Mouse (Mus musculus) monocyte, adult 5-6 weeks (primary cell): ENCODE data around the gene Vmn2r8. TPM values are rescaled to one million over a fixed set of nuclear protein-coding genes. Genes with fewer than 3 reads are reported as not detected.

Experiments used
- total RNA-seq: library from RNA; stranded (forward); fragments of 200-1000, 200-491, 200-594 nt; gene quantifications from 3 replicates; pipeline ENCODE4 v1.2.3, GENCODE M21; 2017

Gene Vmn2r8
- total RNA-seq, 1 experiment from 2014 or later = not detected

Other genes with a start within 250 kb of the Vmn2r8 start
- 143 to 191 TPM (median 183 TPM) in 3 replicates for gene Gak, start 179.1 kb downstream of the Vmn2r8 start, total RNA-seq
- 3.9 to 20.9 TPM (median 12.3 TPM) in 3 replicates for gene Tmem175, start 179.1 kb downstream of the Vmn2r8 start, total RNA-seq
- 9.7 to 10.8 TPM (median 10.7 TPM) in 3 replicates for gene Idua, start 148.5 kb downstream of the Vmn2r8 start, total RNA-seq
- 10.8 to 33.6 TPM (median 22.8 TPM) in 3 replicates for gene Dgkq, start 139.2 kb downstream of the Vmn2r8 start, total RNA-seq
- gene Slc26a1, start 133.3 kb downstream of the Vmn2r8 start, total RNA-seq = not detected in 3 replicates
- 0.97 to 2.0 TPM (median 1.6 TPM) in 3 replicates for gene Fgfrl1, start 116.5 kb downstream of the Vmn2r8 start, total RNA-seq
- not detected in 3 replicates for gene Rnf212, start 33.9 kb downstream of the Vmn2r8 start, total RNA-seq
- gene Tmed11, start 13.5 kb downstream of the Vmn2r8 start, total RNA-seq = not detected in 3 replicates
- gene Vmn2r9, start 43.8 kb upstream of the Vmn2r8 start, total RNA-seq = under 0.01 to 0.19 TPM in 2 of 3 replicates, not detected in the other
- gene Vmn2r10, start 197.7 kb upstream of the Vmn2r8 start, total RNA-seq = not detected in 3 replicates